Mouse (Mus musculus) ES-E14 (cell line): ENCODE results near the gene Skap2.

ENCODE experiments used
- CHD2 ChIP-seq: IDR thresholded peaks from 2 replicates; pipeline ENCODE4 v1.6.1; 2014; ENCODE audit warnings: mild to moderate bottlenecking, low read depth, low read length, inconsistent platforms
- HCFC1 ChIP-seq: IDR thresholded peaks from 2 replicates; pipeline ENCODE4 v1.6.1; 2012; ENCODE audit warnings: low read length, inconsistent platforms, borderline replicate concordance; ENCODE audit not compliant: insufficient read depth
- MAFK ChIP-seq: IDR thresholded peaks from 2 replicates; pipeline ENCODE4 v1.6.1; 2014; ENCODE audit warnings: mild to moderate bottlenecking, low read depth, low read length, inconsistent platforms; ENCODE audit not compliant: insufficient read depth
- ZC3H11A ChIP-seq: IDR thresholded peaks from 2 replicates; pipeline ENCODE4 v1.6.1; 2012; ENCODE audit warnings: low read depth, mild to moderate bottlenecking, inconsistent platforms, low read length, borderline replicate concordance
- ZNF384 ChIP-seq: IDR thresholded peaks from 2 replicates; pipeline ENCODE4 v1.6.1; 2012; ENCODE audit warnings: low read depth, low read length, inconsistent platforms

DNA sequence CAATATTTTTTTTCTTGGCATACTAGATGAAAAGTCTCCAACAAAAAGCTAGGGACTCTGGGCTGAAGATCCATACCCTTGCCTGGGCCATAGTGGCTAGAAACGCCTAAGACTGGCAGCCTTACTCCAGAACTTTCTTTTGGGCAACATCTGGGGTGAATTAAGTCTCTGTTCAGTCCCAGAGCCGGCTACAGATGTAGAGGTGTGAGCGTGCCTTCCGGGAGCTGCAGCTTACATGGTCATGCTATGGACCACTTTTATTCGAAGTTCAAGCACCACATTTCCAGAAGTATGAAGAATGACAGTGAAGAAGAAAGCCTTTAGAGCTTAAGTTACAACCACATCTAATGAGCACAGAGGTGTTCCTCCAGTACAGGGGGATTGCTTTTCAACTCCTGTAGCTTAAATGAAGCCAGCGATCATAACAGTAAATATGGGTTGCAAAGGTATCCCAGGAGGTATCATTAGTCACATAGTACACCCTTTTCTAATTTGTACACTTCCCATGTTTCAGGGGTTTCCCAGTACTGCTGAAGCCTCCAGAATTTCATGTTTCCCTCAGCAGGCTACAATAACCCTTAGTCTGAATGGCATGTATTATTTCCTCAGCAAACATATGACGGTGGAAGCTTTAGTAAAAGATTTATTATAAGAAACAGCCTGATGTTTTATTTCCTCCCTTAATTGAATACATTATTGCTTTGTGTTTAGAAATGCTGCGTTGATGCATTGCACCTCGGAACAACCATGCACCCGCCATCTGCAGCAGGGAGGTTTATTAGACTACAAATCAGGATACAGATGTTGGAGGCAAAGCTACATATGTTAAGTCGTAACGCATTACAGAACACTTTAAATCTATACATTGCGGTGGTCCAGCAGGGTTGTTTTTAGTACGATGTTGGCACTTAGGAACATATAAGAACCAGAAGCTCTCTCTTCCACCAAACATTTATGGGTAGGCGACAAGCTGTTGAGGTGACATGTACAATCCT is 41.5 kb upstream of the Skap2 start:
- TF ChIP-seq CHD2 (no peak), HCFC1 (no peak), ZNF384 (no peak), ZC3H11A (no peak), MAFK (no peak)
